Mouse (Mus musculus) heart, adult 2 months (tissue): ENCODE measurements around the gene Tada3. TPM values are rescaled to one million over a fixed set of nuclear protein-coding genes. Genes with fewer than 3 reads are reported as not detected.

ENCODE experiments used
- DNase-seq, 2 experiments: peaks; one replicate each; pipeline ENCODE4 v3.0.0; 2021
- H3K27ac ChIP-seq: fragments of 200-600 bp; 2 replicates; pipeline ENCODE4 v1.8.1; 2022
- H3K27me3 ChIP-seq: fragments of 200-500 bp; 2 replicates; pipeline ENCODE4 v1.6.1; 2012; ENCODE audit warnings: mild to moderate bottlenecking, low read length, inconsistent platforms, mixed read lengths; ENCODE audit not compliant: control insufficient read depth, insufficient read depth
- H3K36me3 ChIP-seq: fragments of 200-500 bp; 2 replicates; pipeline ENCODE4 v1.6.1; 2012; ENCODE audit warnings: low read length, inconsistent platforms; ENCODE audit not compliant: control insufficient read depth, insufficient read depth
- H3K4me1 ChIP-seq: fragments of 200-500 bp; 2 replicates; pipeline ENCODE4 v1.6.1; 2011; ENCODE audit warnings: low read length; ENCODE audit not compliant: control insufficient read depth, insufficient read depth
- H3K4me3 ChIP-seq: fragments of 200-600 bp; 2 replicates; pipeline ENCODE4 v1.8.1; 2022
- H3K79me2 ChIP-seq: fragments of 200-500 bp; replicated peaks from 2 replicates; pipeline ENCODE4 v1.6.1; 2012; ENCODE audit warnings: mild to moderate bottlenecking, inconsistent platforms, low read length, moderate library complexity, mixed read lengths; ENCODE audit not compliant: control insufficient read depth, insufficient read depth
- H3K9ac ChIP-seq: fragments of 200-500 bp; 2 replicates; pipeline ENCODE4 v1.6.1; 2012; ENCODE audit warnings: low read depth, mild to moderate bottlenecking, control low read depth, inconsistent platforms, low read length, mixed read lengths
- CTCF ChIP-seq: fragments of 200-600 bp; IDR thresholded peaks from 2 replicates; pipeline ENCODE4 v1.8.1; 2022; ENCODE audit warnings: antibody characterized with exemption, mild to moderate bottlenecking, moderate library complexity
- EP300 ChIP-seq: fragments of 200-500 bp; IDR thresholded peaks from 2 replicates; pipeline ENCODE4 v1.6.1; 2011; ENCODE audit warnings: low read depth, low read length, control low read depth; ENCODE audit not compliant: insufficient read depth
- POLR2A ChIP-seq: fragments of 200-500 bp; IDR thresholded peaks from 2 replicates; pipeline ENCODE4 v1.6.1; 2011; ENCODE audit warnings: mild to moderate bottlenecking, low read depth, low read length, control low read depth; ENCODE audit not compliant: insufficient read depth
- WGBS: fragments of 180-500 bp; shearing (Covaris S2); methylation state at CpG from one replicate; pipeline ENCODE4 v1.1.7; 2018; 5-methylcytosine and 5-hydroxymethylcytosine counted together
- intact Hi-C: fragments of 180-260 bp; cut with DNase I; formaldehyde crosslinking; loops from one replicate; pipeline ENCODE4 v1.15.1; 2025
- polyA plus RNA-seq: library from polyadenylated mRNA; depleted of rRNA; stranded (reverse); fragments of >200 nt; gene quantifications from 2 replicates; pipeline ENCODE4 v1.2.3, GENCODE M21; 2012
- total RNA-seq, 2 experiments: library from RNA; stranded (reverse); gene quantifications; 2 replicates each; pipeline ENCODE4 v1.2.3; 2021

Gene Tada3
- total and polyA plus RNA-seq, 3 experiments = 16.1 to 24.2 (median 23.5) TPM

GRCm38 (mm10) chr6:113362241-113362640 is 15.4 kb downstream of the Tada3 start:
- no peaks in the 10 kb centered on the region for H3K27me3 ChIP-seq
- no peak overlapping the region for H3K27ac ChIP-seq
- 92% methylated on average over 1 of the region's 1 CpGs for WGBS
- no peaks in the 10 kb centered on the region for H3K36me3 ChIP-seq
- H3K9ac ChIP-seq = no peak overlapping the region
- no peak for DNase-seq
- no peak for TF ChIP-seq POLR2A
- no peak for TF ChIP-seq EP300
- TF ChIP-seq CTCF = no peak
- intact Hi-C loops = no loop called here
- no peaks in the 10 kb centered on the region for H3K79me2 ChIP-seq
- no peaks in the 10 kb centered on the region for H3K4me1 ChIP-seq
- no peak overlapping the region for H3K4me3 ChIP-seq

GRCm38 (mm10) chr6:113361476-113361875 is 16.2 kb downstream of the Tada3 start:
- WGBS = 75% methylated on average over 4 of the region's 4 CpGs
- Histone ChIP-seq H3K27ac (no peak overlapping the region), H3K79me2 (no peaks in the 10 kb centered on the region), H3K9ac (no peak overlapping the region), H3K4me3 (no peak overlapping the region), H3K27me3 (no peaks in the 10 kb centered on the region), H3K36me3 (no peaks in the 10 kb centered on the region), H3K4me1 (no peaks in the 10 kb centered on the region)
- TF ChIP-seq EP300 (no peak), CTCF (no peak), POLR2A (no peak)
- intact Hi-C loops = no loop called here
- no peak for DNase-seq

DNA sequence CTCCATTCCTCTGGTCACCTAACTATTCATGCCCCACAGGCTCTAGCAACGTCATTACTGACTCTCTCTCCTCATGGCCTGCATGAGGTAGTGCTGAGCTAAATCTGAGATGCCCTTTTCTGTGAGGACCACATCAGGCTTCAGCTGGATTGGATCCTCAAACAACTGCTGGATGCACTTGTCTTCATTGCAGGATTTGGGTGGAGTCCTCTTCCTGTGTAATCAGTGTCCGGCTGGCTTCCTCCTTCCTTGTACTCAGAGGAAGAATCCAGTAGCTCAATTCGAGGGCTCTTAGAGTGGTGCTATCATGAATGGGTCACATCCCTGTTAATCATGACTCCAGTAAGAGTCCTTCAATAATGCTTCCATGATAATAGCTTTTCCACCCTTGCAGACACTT is 24.0 kb downstream of the Tada3 start:
- no peak for DNase-seq
- H3K4me3 ChIP-seq = no peak overlapping the region
- no peak overlapping the region for H3K27ac ChIP-seq
- H3K9ac ChIP-seq = no peak overlapping the region
- H3K27me3 ChIP-seq = no peaks in the 10 kb centered on the region
- no peaks in the 10 kb centered on the region for H3K79me2 ChIP-seq
- intact Hi-C loops = no loop called here
- peaks cover 3% of the 10 kb centered on the region; the same call in 1 of the 2 replicates for H3K4me1 ChIP-seq
- no peak for TF ChIP-seq POLR2A
- no peak for TF ChIP-seq CTCF
- no peak for TF ChIP-seq EP300
- no peaks in the 10 kb centered on the region for H3K36me3 ChIP-seq
- 32% methylated on average over 3 of the region's 3 CpGs for whole genome bisulfite sequencing

- intact Hi-C loops = no loop called here
- no peaks in the 10 kb centered on the region for H3K27me3 ChIP-seq
- no peaks in the 10 kb centered on the region for H3K79me2 ChIP-seq
- no peak overlapping the region for H3K27ac ChIP-seq
- no peak overlapping the region for H3K4me3 ChIP-seq
- no peaks in the 10 kb centered on the region for H3K36me3 ChIP-seq
- H3K9ac ChIP-seq = no peak overlapping the region
- H3K4me1 ChIP-seq = peaks cover 3% of the 10 kb centered on the region; the same call in 1 of the 2 replicates
- 80% methylated on average over 3 of the region's 3 CpGs for WGBS
- DNase-seq = no peak
- TF ChIP-seq POLR2A = no peak
- no peak for TF ChIP-seq EP300
- no peak for TF ChIP-seq CTCF
Measured at GRCm38 (mm10) chr6:113352820-113353219, 24.9 kb downstream of the Tada3 start.

DNA sequence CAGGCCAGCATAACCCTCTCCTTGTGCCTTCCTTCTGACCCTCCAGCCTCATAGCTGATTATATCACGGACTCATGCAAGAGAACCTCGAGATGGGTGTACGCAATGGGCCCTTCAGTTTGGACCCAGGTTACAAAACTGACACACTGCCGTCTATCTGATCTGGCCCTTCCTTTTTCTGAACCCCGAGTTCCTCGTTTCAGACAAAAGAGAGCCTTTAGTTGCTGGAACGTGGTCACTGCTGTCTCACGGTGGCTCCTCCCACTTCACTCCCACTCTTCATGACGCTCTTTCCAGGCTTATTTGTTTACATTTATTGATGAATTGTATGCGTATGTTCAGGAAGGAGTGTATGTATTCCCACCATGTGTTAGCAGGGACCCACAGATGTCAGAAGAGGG is 26.0 kb downstream of the Tada3 start:
- TF ChIP-seq EP300 (no peak), POLR2A (no peak), CTCF (no peak)
- H3K4me3 ChIP-seq = no peak overlapping the region
- no peaks in the 10 kb centered on the region for H3K36me3 ChIP-seq
- no peak for DNase-seq
- H3K79me2 ChIP-seq = no peaks in the 10 kb centered on the region
- WGBS = 70% methylated on average over 10 of the region's 10 CpGs
- no peak overlapping the region for H3K9ac ChIP-seq
- H3K27ac ChIP-seq = no peak overlapping the region
- no peaks in the 10 kb centered on the region for H3K27me3 ChIP-seq
- H3K4me1 ChIP-seq = peaks cover 3% of the 10 kb centered on the region; the same call in 1 of the 2 replicates
- intact Hi-C loops = no loop called here

DNA sequence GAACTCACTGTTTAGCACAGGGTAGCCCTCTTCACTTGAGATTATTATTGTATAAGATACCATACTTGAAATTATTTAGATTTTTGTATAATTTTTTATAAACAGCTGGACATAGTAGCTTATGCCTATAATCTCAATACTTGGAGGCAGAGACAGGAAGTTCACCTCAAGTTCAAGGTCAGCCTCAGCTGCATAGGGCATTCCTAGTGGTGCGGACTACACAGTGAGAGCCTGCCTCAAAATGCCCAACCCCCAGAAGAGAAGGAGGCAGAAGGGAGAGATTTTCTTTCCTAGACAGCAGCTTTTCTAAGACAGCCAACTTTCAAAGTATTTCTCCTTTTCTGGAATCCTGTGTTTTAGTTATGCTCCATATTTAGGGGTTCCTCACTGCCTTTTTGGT is 26.5 kb downstream of the Tada3 start:
- H3K79me2 ChIP-seq = no peaks in the 10 kb centered on the region
- peaks cover 3% of the 10 kb centered on the region; the same call in 1 of the 2 replicates for H3K4me1 ChIP-seq
- intact Hi-C loops = no loop called here
- WGBS = 73% methylated on average over 1 of the region's 1 CpGs
- no peak overlapping the region for H3K4me3 ChIP-seq
- H3K27ac ChIP-seq = no peak overlapping the region
- no peaks in the 10 kb centered on the region for H3K27me3 ChIP-seq
- no peaks in the 10 kb centered on the region for H3K36me3 ChIP-seq
- DNase-seq = no peak
- no peak overlapping the region for H3K9ac ChIP-seq
- no peak for TF ChIP-seq EP300
- TF ChIP-seq CTCF = no peak
- no peak for TF ChIP-seq POLR2A
